Mouse (Mus musculus) CH12.LX (cell line): Measurements from ENCODE around the gene Homer3. TPM values are rescaled to one million over a fixed set of nuclear protein-coding genes. Genes with fewer than 3 reads are reported as not detected.

Experiments
- DNase-seq: peaks from one replicate; pipeline ENCODE4 v3.0.0-alpha.2; 2013; ENCODE audit errors: extremely low read depth
- H3K27ac ChIP-seq: 2 replicates; pipeline ENCODE4 v1.5.1; 2012; ENCODE audit warnings: low read depth, mild to moderate bottlenecking, control low read depth, moderate library complexity; ENCODE audit not compliant: insufficient read depth
- H3K27me3 ChIP-seq: replicated peaks from 2 replicates; pipeline ENCODE3; 2012; ENCODE audit warnings: inconsistent platforms
- H3K36me3 ChIP-seq, 2 experiments: replicated peaks in 1 of 2; 2 replicates each; pipeline versions ENCODE3 to v1.6.1; 2012; ENCODE audit warnings: inconsistent platforms in 1 of 2, low read length in 1 of 2, mild to moderate bottlenecking in 1 of 2, mixed read lengths in 1 of 2, moderate library complexity in 1 of 2; ENCODE audit not compliant: control insufficient read depth in 1 of 2, insufficient read depth in 1 of 2
- H3K4me1 ChIP-seq, 2 experiments: 2 replicates each; pipeline ENCODE4 v1.6.1; 2012; ENCODE audit warnings: inconsistent platforms in 1 of 2, moderate library complexity in 1 of 2; ENCODE audit not compliant: insufficient read depth in 2 of 2, control insufficient read depth in 1 of 2
- H3K4me2 ChIP-seq: 2 replicates; pipeline ENCODE4 v1.6.1; 2012; ENCODE audit warnings: low read depth, mild to moderate bottlenecking, control low read depth; ENCODE audit not compliant: poor library complexity, insufficient read depth, severe bottlenecking
- H3K4me3 ChIP-seq, 3 experiments: fragments of 150-350 bp in 1 of 3; sonication (generic) in 1 of 3; replicated peaks in 1 of 3; 2 replicates each; pipeline versions ENCODE3 to v1.5.1; 2011 to 2012; ENCODE audit warnings: low read depth in 2 of 3, low read length in 2 of 3, mild to moderate bottlenecking in 2 of 3, moderate library complexity in 2 of 3, control low read depth in 1 of 3, improper control_type of control experiment in 1 of 3, inconsistent platforms in 1 of 3, mixed read lengths in 1 of 3; ENCODE audit not compliant: poor library complexity in 1 of 3
- H3K79me2 ChIP-seq: replicated peaks from 2 replicates; pipeline ENCODE4 v1.6.1; 2012; ENCODE audit warnings: mild to moderate bottlenecking, moderate library complexity; ENCODE audit not compliant: control insufficient read depth, poor library complexity, insufficient read depth, severe bottlenecking; ENCODE audit errors: extremely low read depth
- H3K9ac ChIP-seq: 2 replicates; pipeline ENCODE4 v1.6.1; 2012; ENCODE audit warnings: low read depth, mild to moderate bottlenecking, control low read depth, moderate library complexity; ENCODE audit not compliant: insufficient read depth
- H3K9me3 ChIP-seq: replicated peaks from 2 replicates; pipeline ENCODE3; 2012; ENCODE audit warnings: low read length, inconsistent platforms, mixed read lengths
- CHD2 ChIP-seq: IDR thresholded peaks from 2 replicates; pipeline ENCODE4 v1.6.1; 2011; ENCODE audit warnings: low read length, improper control_type of control experiment
- CTCF ChIP-seq, 2 experiments: IDR thresholded peaks in 1 of 2; conservative IDR thresholded peaks in 1 of 2; 2 replicates each; pipeline ENCODE4 v1.5.1; 2011 to 2012; ENCODE audit warnings: low read depth in 2 of 2, low read length in 2 of 2, improper control_type of control experiment in 1 of 2, inconsistent platforms in 1 of 2, mild to moderate bottlenecking in 1 of 2, moderate library complexity in 1 of 2
- ELF1 ChIP-seq: IDR thresholded peaks from 2 replicates; pipeline ENCODE4 v1.6.1; 2014; ENCODE audit warnings: low read depth, mild to moderate bottlenecking, inconsistent platforms, low read length, improper control_type of control experiment
- EP300 ChIP-seq: IDR thresholded peaks from 2 replicates; pipeline ENCODE4 v1.6.1; 2011; ENCODE audit warnings: low read length, improper control_type of control experiment
- GABPA ChIP-seq: IDR thresholded peaks from 2 replicates; pipeline ENCODE4 v1.6.1; 2012; ENCODE audit warnings: low read depth, low read length, improper control_type of control experiment, inconsistent platforms; ENCODE audit not compliant: insufficient replicate concordance
- HCFC1 ChIP-seq: IDR thresholded peaks from 2 replicates; pipeline ENCODE4 v1.6.1; 2012; ENCODE audit warnings: low read depth, mild to moderate bottlenecking, inconsistent platforms, low read length, improper control_type of control experiment
- IRF4 ChIP-seq: IDR thresholded peaks from 2 replicates; pipeline ENCODE4 v1.6.1; 2014; ENCODE audit warnings: low read depth, mild to moderate bottlenecking, inconsistent platforms, low read length, improper control_type of control experiment
- JUN ChIP-seq: IDR thresholded peaks from 2 replicates; pipeline ENCODE4 v1.6.1; 2011; ENCODE audit warnings: low read depth, mild to moderate bottlenecking, low read length, improper control_type of control experiment, moderate library complexity; ENCODE audit not compliant: insufficient read depth
- JUND ChIP-seq: conservative IDR thresholded peaks from 2 replicates; pipeline ENCODE4 v1.6.1; 2011; ENCODE audit warnings: low read depth, low read length, improper control_type of control experiment
- KAT2A ChIP-seq: IDR thresholded peaks from 2 replicates; pipeline ENCODE4 v1.6.1; 2012; ENCODE audit warnings: low read length, improper control_type of control experiment, inconsistent platforms; ENCODE audit not compliant: insufficient replicate concordance
- MAFK ChIP-seq: IDR thresholded peaks from 2 replicates; pipeline ENCODE4 v1.6.1; 2011; ENCODE audit warnings: low read length, improper control_type of control experiment; ENCODE audit not compliant: insufficient replicate concordance
- MAZ ChIP-seq: IDR thresholded peaks from 2 replicates; pipeline ENCODE4 v1.6.1; 2012; ENCODE audit warnings: low read depth, mild to moderate bottlenecking, inconsistent platforms, low read length, improper control_type of control experiment, moderate library complexity
- MEF2A ChIP-seq: IDR thresholded peaks from 2 replicates; pipeline ENCODE4 v1.6.1; 2014; ENCODE audit warnings: low read depth, mild to moderate bottlenecking, inconsistent platforms, low read length, improper control_type of control experiment, borderline replicate concordance
- MXI1 ChIP-seq: IDR thresholded peaks from 2 replicates; pipeline ENCODE4 v1.6.1; 2011; ENCODE audit warnings: mild to moderate bottlenecking, low read depth, low read length, improper control_type of control experiment
- MYC ChIP-seq: IDR thresholded peaks from 2 replicates; pipeline ENCODE4 v1.6.1; 2011; ENCODE audit warnings: low read depth, mild to moderate bottlenecking, improper control_type of control experiment, low read length
- NRF1 ChIP-seq: IDR thresholded peaks from 2 replicates; pipeline ENCODE4 v1.6.1; 2014; ENCODE audit warnings: low read depth, mild to moderate bottlenecking, inconsistent platforms, low read length, improper control_type of control experiment, moderate library complexity
- PAX5 ChIP-seq: IDR thresholded peaks from 2 replicates; pipeline ENCODE4 v1.6.1; 2012; ENCODE audit warnings: low read length, inconsistent platforms, mixed read lengths
- POLR2A ChIP-seq: IDR thresholded peaks from 2 replicates; pipeline ENCODE4 v1.6.1; 2011; ENCODE audit warnings: low read depth, mild to moderate bottlenecking, improper control_type of control experiment, low read length
- RAD21 ChIP-seq: IDR thresholded peaks from 2 replicates; pipeline ENCODE4 v1.6.1; 2011; ENCODE audit warnings: low read depth, mild to moderate bottlenecking, low read length, improper control_type of control experiment, moderate library complexity
- RCOR1 ChIP-seq: conservative IDR thresholded peaks from 2 replicates; pipeline ENCODE4 v1.6.1; 2012; ENCODE audit warnings: low read depth, mild to moderate bottlenecking, inconsistent platforms, low read length, improper control_type of control experiment
- SIN3A ChIP-seq: IDR thresholded peaks from 2 replicates; pipeline ENCODE4 v1.6.1; 2012; ENCODE audit warnings: low read length, improper control_type of control experiment, inconsistent platforms
- SMC3 ChIP-seq: IDR thresholded peaks from 2 replicates; pipeline ENCODE4 v1.6.1; 2011; ENCODE audit warnings: low read depth, low read length, improper control_type of control experiment
- TBP ChIP-seq: conservative IDR thresholded peaks from 2 replicates; pipeline ENCODE4 v1.6.1; 2011; ENCODE audit warnings: low read depth, low read length, improper control_type of control experiment
- TCF12 ChIP-seq: IDR thresholded peaks from 2 replicates; pipeline ENCODE4 v1.6.1; 2014; ENCODE audit warnings: low read depth, mild to moderate bottlenecking, inconsistent platforms, low read length, improper control_type of control experiment
- UBTF ChIP-seq: IDR thresholded peaks from 2 replicates; pipeline ENCODE4 v1.6.1; 2012; ENCODE audit warnings: low read depth, mild to moderate bottlenecking, inconsistent platforms, low read length, improper control_type of control experiment, moderate library complexity
- USF1 ChIP-seq: IDR thresholded peaks from 2 replicates; pipeline ENCODE4 v1.6.1; 2014; ENCODE audit warnings: low read depth, mild to moderate bottlenecking, inconsistent platforms, low read length, improper control_type of control experiment
- USF2 ChIP-seq: conservative IDR thresholded peaks from 2 replicates; pipeline ENCODE4 v1.6.1; 2011; ENCODE audit warnings: low read depth, low read length, improper control_type of control experiment
- ZKSCAN1 ChIP-seq: IDR thresholded peaks from 2 replicates; pipeline ENCODE4 v1.6.1; 2012; ENCODE audit warnings: low read depth, inconsistent platforms, low read length, improper control_type of control experiment, borderline replicate concordance
- ZMIZ1 ChIP-seq: IDR thresholded peaks from 2 replicates; pipeline ENCODE4 v1.6.1; 2012; ENCODE audit warnings: low read depth, mild to moderate bottlenecking, inconsistent platforms, low read length, improper control_type of control experiment
- ZNF384 ChIP-seq: IDR thresholded peaks from 2 replicates; pipeline ENCODE4 v1.6.1; 2012; ENCODE audit warnings: low read depth, low read length, improper control_type of control experiment, inconsistent platforms
- dilution Hi-C: fragments of 300-500 bp; cut with MboI; formaldehyde crosslinking; loops from 2 replicates; pipeline ENCODE4 v1.14.3; 2020; ENCODE audit warnings: low sequenced_read_pairs; ENCODE audit not compliant: extremely low pct_unique_long_range_greater_than_20kb, extremely low pct_ligation_motif_present
- in situ Hi-C: fragments of 300-500 bp; cut with MboI; formaldehyde crosslinking; loops from 3 replicates; pipeline ENCODE4 v1.14.3; 2019; ENCODE audit warnings: low sequenced_read_pairs, low pct_ligation_motif_present, low pct_unique_long_range_greater_than_20kb, mixed read lengths
- polyA plus RNA-seq: library from polyadenylated mRNA; unstranded; fragments of >175 nt; gene quantifications from 2 replicates; pipeline ENCODE4 v1.2.1, GENCODE M21; 2012; ENCODE audit warnings: low read depth; ENCODE audit not compliant: insufficient read length
- total RNA-seq, 2 experiments: library from RNA; depleted of rRNA; stranded (reverse); fragments of 300-350 nt in 1 of 2; fragments of >200 nt in 1 of 2; gene quantifications; 2 replicates each; pipeline ENCODE4 v1.2.3; 2012 to 2014

Homer3 gene
- total and polyA plus RNA-seq, 3 experiments = 9.0 to 14.0 (median 11.8) TPM

- H3K27ac ChIP-seq = no peak overlapping the region
- no peak for DNase-seq
- TF ChIP-seq TBP (no peak), RAD21 (no peak), POLR2A (no peak), MAFK (no peak), SIN3A (no peak)
- peak overlapping the region; percentile 69 for H3K9ac ChIP-seq
- dilution Hi-C loops = no loop called here
- peaks cover 3 to 32% of the 10 kb centered on the region in 2 experiments for H3K4me1 ChIP-seq
- H3K4me3 ChIP-seq = peak overlapping the region; percentile 68 to 77 (median 72)
- no peaks in the 10 kb centered on the region for H3K27me3 ChIP-seq
- peaks cover 29 to 57% of the 10 kb centered on the region in 2 experiments for H3K36me3 ChIP-seq
- no peaks in the 10 kb centered on the region for H3K9me3 ChIP-seq
- peak overlapping the region; percentile 87 for H3K4me2 ChIP-seq
- H3K79me2 ChIP-seq = peaks cover 6% of the 10 kb centered on the region
- in situ Hi-C loops = no loop called here
These were observed 49.0 kb upstream of the Homer3 start for GRCm38 (mm10) chr8:70233606-70234005.

- peak within 1 kb of the TSS; percentile 87 for H3K4me2 ChIP-seq
- peak within 1 kb of the TSS; percentile 86 for H3K27ac ChIP-seq
- H3K4me3 ChIP-seq = peak within 1 kb of the TSS; percentile 72 to 89 (median 84)
- peaks cover 6% of the 10 kb centered on the region for H3K79me2 ChIP-seq
- peak within 1 kb of the TSS; percentile 97 for H3K9ac ChIP-seq
- H3K27me3 ChIP-seq = no peaks in the 10 kb centered on the region
- peak; percentile 94 for DNase-seq
- no peaks in the 10 kb centered on the region for H3K9me3 ChIP-seq
- dilution Hi-C loops = no loop called here
- in situ Hi-C loops = no loop called here
- peaks cover 3 to 32% of the 10 kb centered on the region in 2 experiments for H3K4me1 ChIP-seq
- peaks cover 32 to 58% of the 10 kb centered on the region in 2 experiments for H3K36me3 ChIP-seq
- TF ChIP-seq UBTF = peak; percentile 53; the same call in 1 of the 2 replicates
- TF ChIP-seq SIN3A = peak; percentile 100
- no peak; the same call in 1 of the 2 replicates for TF ChIP-seq GABPA
- TF ChIP-seq KAT2A = peak; percentile 78; the same call in 1 of the 2 replicates
- TF ChIP-seq ZKSCAN1 = no peak
- TF ChIP-seq ELF1 = peak; percentile 78
- no peak for TF ChIP-seq CTCF (conservative IDR thresholded peaks at IDR 0.05 in 1 of 2, IDR thresholded peaks at IDR 0.05 in 1 of 2; ENCODE audit: low read depth in 2 of 2, low read length in 2 of 2)
- no peak for TF ChIP-seq EP300
- TF ChIP-seq MAFK = no peak
- no peak for TF ChIP-seq RCOR1
- TF ChIP-seq MYC = peak; percentile 97
- TF ChIP-seq POLR2A = peak; percentile 95
- TF ChIP-seq USF2 = 0 out of 2 replicates have a peak, but pooled peaks have one; percentile 9
- peak; percentile 79; the same call in 1 of the 2 replicates for TF ChIP-seq ZMIZ1
- peak; percentile 50 for TF ChIP-seq MEF2A
- peak; percentile 60 for TF ChIP-seq USF1
- TF ChIP-seq HCFC1 = peak; percentile 83
- TF ChIP-seq NRF1 = peak; percentile 92
- peak; percentile 59; the same call in 1 of the 2 replicates for TF ChIP-seq IRF4
- peak; percentile 69 for TF ChIP-seq TCF12
- TF ChIP-seq TBP = peak; percentile 51; the same call in 1 of the 2 replicates
- peak; percentile 100 for TF ChIP-seq MXI1
- TF ChIP-seq JUN = no peak
- no peak for TF ChIP-seq JUND
- TF ChIP-seq MAZ = peak; percentile 79; the same call in 1 of the 2 replicates
- no peak for TF ChIP-seq SMC3
- no peak for TF ChIP-seq ZNF384
- TF ChIP-seq PAX5 = no peak
- no peak for TF ChIP-seq CHD2
These were observed 48.4 kb upstream of the Homer3 start, which contains the start of the genes Sugp2 and Armc6 for GRCm38 (mm10) chr8:70234080-70234780. TSS of gene Sugp2 (plus strand) at chr8:70234226. TSS of gene Armc6 (minus strand) at chr8:70234466.
